Mouse (Mus musculus): ENCODE measurements around the gene Hadh. TPM values are rescaled to one million over a fixed set of nuclear protein-coding genes. Genes with fewer than 3 reads are reported as not detected.

Gene Hadh
- polyA plus RNA-seq, 1 experiment = 41.0 TPM

DNA sequence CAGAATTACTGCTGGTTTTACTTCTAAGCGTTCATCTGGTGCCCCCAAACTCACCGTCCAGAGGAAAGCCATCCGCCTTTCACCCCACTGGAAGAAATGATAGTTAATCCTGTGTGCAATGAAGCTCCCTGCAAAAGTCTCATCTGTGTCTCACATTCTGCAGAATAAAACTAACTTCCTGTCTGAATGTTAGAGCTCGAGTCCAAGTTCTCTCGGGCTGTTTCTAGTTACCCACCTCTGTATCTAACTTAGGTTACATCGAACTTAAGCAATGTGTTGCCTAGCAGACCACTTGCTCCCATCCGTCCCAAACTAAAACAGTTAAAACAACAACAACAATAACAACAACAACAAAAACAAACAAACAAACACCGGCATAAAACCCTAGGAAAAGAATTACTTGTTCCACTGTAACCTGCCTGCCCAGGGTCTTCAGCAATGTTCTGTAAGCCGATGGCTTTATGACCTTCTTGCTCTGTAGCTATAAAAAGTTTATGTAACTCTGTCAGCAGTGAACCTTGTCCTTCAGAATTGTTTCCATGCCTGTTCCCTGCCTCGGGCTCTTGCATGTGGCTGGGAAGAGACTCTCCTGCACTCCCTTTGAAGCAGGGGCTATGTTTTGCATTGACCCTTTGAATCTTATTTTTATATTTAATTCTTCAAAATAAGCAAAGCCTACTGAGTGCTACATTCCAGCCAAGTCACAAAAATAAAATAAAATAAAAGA is 636 bp upstream of the Hadh start:
- no peak for TF ChIP-seq CTCF (IDR thresholded peaks at IDR 0.05; ENCODE audit: low read depth, low read length)
- no peak for TF ChIP-seq POLR2A (IDR thresholded peaks at IDR 0.05; ENCODE audit: borderline replicate concordance, low read depth, low read length)
- Histone ChIP-seq H3K4me1 (ENCODE audit: control insufficient read depth, insufficient read depth, low read length) (peaks cover 13% of the 10 kb centered on the region), H3K27ac (ENCODE audit: insufficient read depth, low read depth, low read length) (no peak overlapping the region), H3K4me3 (ENCODE audit: insufficient read depth, low read length) (peak overlapping the region; percentile 61)

- Histone ChIP-seq H3K27ac (ENCODE audit: insufficient read depth, low read depth, low read length) (no peak overlapping the region), H3K4me1 (ENCODE audit: control insufficient read depth, insufficient read depth, low read length) (peaks cover 13% of the 10 kb centered on the region), H3K4me3 (ENCODE audit: insufficient read depth, low read length) (peak overlapping the region; percentile 91)
- no peak for TF ChIP-seq CTCF (IDR thresholded peaks at IDR 0.05; ENCODE audit: low read depth, low read length)
Measured at GRCm38 (mm10) chr3:131271157-131271556, 744 bp downstream of the Hadh start.

DNA sequence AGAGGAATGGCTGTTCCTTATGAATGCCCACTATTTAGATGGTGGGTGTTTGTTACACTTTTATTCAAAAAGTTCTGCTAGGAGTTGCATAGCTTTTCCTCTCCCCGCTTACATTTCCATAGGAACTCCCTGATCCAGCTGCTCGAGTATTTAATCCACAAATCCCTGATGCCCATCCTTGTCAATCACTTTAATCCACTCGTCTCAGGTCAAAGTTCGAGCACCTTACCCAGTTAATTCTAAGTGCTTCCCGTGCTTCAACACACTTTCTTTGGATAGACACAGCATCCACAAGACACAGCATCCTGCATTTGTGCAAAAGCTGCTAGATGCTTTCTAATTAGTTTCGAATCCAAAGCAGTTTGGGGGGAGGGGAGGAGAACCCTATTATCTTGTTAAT is 1.5 kb downstream of the Hadh start:
- TF ChIP-seq CTCF (IDR thresholded peaks at IDR 0.05; ENCODE audit: low read depth, low read length) (no peak), POLR2A (IDR thresholded peaks at IDR 0.05; ENCODE audit: borderline replicate concordance, low read depth, low read length) (no peak)
- H3K27ac ChIP-seq (ENCODE audit: insufficient read depth, low read depth, low read length) = no peak overlapping the region
- H3K4me1 ChIP-seq (ENCODE audit: control insufficient read depth, insufficient read depth, low read length) = peaks cover 13% of the 10 kb centered on the region
- H3K4me3 ChIP-seq (ENCODE audit: insufficient read depth, low read length) = no peak overlapping the region

DNA sequence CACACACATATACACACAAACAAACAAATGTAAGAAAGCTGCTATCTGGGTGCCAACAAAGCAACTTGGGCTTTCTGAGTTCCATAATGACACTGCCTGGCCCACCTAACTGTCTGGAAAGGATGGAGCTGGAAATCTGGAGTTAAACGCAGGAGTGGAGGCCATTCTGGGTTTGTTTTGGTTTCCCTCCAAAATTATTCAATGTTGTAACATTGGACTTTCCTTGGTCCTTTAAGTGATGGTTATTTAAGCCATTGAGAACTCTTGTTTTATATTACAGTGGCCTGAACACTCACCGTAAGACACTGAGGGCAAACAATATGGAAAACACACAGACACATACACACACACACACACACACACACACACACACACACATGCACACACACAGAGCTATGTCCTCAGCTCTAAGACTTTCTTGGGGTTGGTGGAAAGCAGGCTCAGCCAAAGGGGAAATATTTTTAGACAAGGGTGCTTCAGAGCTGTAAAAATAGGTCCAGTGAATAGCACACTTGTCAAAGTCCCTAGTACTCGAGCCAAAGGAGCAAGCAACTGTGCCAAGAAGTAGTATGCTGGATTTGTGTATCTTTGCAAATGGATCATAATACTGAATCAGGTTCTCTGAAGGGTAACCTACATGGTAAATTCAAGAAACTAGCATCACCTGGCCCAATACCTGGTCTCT is 5.4 kb downstream of the Hadh start:
- TF ChIP-seq CTCF (IDR thresholded peaks at IDR 0.05; ENCODE audit: low read depth, low read length) (no peak), POLR2A (IDR thresholded peaks at IDR 0.05; ENCODE audit: borderline replicate concordance, low read depth, low read length) (no peak)
- H3K27ac ChIP-seq (ENCODE audit: insufficient read depth, low read depth, low read length) = no peak overlapping the region
- H3K4me1 ChIP-seq (ENCODE audit: control insufficient read depth, insufficient read depth, low read length) = peaks cover 12% of the 10 kb centered on the region
- no peak overlapping the region for H3K4me3 ChIP-seq (ENCODE audit: insufficient read depth, low read length)

DNA sequence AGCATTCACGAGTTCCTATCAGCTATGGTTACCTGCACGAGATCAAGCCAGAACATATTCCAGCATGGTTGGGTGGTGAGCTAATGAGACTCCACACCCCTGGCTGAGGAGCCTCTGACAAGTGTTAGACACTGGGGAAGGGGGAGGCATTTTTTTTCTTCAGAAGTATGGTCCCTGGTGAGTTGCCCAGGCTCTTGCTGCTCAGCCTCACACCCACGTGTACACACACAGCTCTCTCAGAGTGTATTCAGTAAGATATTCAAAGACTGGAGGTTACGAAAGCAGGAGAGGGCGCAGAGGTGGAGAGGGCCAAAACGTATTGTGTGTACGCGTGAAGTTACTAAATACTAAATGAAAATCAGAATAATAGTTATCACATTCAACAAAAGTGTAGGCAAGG is 6.4 kb downstream of the Hadh start:
- Histone ChIP-seq H3K4me1 (ENCODE audit: control insufficient read depth, insufficient read depth, low read length) (peaks cover 6% of the 10 kb centered on the region; the same call in 1 of the 2 replicates), H3K4me3 (ENCODE audit: insufficient read depth, low read length) (no peak overlapping the region), H3K27ac (ENCODE audit: insufficient read depth, low read depth, low read length) (no peak overlapping the region)
- TF ChIP-seq POLR2A (IDR thresholded peaks at IDR 0.05; ENCODE audit: borderline replicate concordance, low read depth, low read length) = no peak
- TF ChIP-seq CTCF (IDR thresholded peaks at IDR 0.05; ENCODE audit: low read depth, low read length) = no peak

GRCm38 (mm10) chr3:131263766-131264486 is 8.0 kb downstream of the Hadh start:
- H3K4me3 ChIP-seq (ENCODE audit: insufficient read depth, low read length) = no peak overlapping the region
- no peak for TF ChIP-seq CTCF (IDR thresholded peaks at IDR 0.05; ENCODE audit: low read depth, low read length)
- no peak for TF ChIP-seq POLR2A (IDR thresholded peaks at IDR 0.05; ENCODE audit: borderline replicate concordance, low read depth, low read length)
- H3K27ac ChIP-seq (ENCODE audit: insufficient read depth, low read depth, low read length) = no peak overlapping the region
- 0 out of 2 replicates have a peak, but pooled peaks cover 2% of the 10 kb centered on the region for H3K4me1 ChIP-seq (ENCODE audit: control insufficient read depth, insufficient read depth, low read length)

DNA sequence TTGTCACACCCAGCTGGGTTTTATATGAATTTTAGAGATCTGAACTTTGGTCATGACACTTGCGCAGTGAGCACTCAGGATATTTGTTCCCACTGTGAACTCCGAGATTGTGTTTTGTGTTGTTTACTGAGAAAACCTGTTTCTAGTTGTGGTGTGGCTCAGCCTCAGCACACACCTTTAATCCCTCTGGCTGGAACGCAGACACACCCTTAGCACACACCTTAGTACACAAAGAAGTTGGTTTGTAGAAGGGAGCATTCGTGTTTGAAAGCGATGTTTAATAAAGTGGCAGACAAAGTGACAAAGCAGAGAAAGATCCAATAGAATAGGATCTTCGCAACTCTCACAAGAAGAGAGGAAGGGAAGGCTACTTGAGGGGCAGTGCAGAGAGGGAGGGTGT is 11.5 kb downstream of the Hadh start:
- H3K27ac ChIP-seq (ENCODE audit: insufficient read depth, low read depth, low read length) = no peak overlapping the region
- TF ChIP-seq CTCF (IDR thresholded peaks at IDR 0.05; ENCODE audit: low read depth, low read length) (no peak), POLR2A (IDR thresholded peaks at IDR 0.05; ENCODE audit: borderline replicate concordance, low read depth, low read length) (no peak)

DNA sequence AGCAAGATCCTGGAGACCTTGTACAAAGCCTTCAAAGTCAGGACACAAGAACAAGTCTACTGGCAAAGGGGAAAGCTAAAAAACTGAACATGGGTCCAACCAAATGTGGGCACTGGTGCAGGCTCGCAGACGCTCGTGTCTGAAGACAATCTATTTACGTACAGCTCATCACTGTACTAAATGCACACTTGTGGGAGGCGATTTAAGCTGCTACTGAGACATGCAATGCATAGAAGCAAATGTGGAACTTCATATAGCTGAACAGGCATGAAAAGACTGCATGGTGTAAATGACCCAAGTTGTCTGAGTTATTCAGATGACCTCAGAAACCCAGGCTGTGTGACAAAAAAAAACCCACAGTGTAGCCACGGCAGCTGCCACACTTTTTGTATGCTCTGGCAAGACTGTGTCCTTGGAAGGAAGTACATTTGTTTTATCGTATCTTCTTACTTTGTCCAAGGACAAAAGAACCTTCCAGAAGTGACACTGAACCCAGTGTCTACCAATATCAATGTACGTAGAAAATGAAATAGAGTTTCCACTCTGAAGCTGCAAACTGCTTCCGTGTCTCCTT is 12.4 kb downstream of the Hadh start:
- H3K4me1 ChIP-seq (ENCODE audit: control insufficient read depth, insufficient read depth, low read length) = no peaks in the 10 kb centered on the region
- no peak overlapping the region for H3K4me3 ChIP-seq (ENCODE audit: insufficient read depth, low read length)
- H3K27ac ChIP-seq (ENCODE audit: insufficient read depth, low read depth, low read length) = no peak overlapping the region
- TF ChIP-seq POLR2A (IDR thresholded peaks at IDR 0.05; ENCODE audit: borderline replicate concordance, low read depth, low read length) = no peak
- TF ChIP-seq CTCF (IDR thresholded peaks at IDR 0.05; ENCODE audit: low read depth, low read length) = no peak

More for the DNA sequence above, 11.5 kb downstream of the Hadh start:
- H3K4me3 ChIP-seq (ENCODE audit: insufficient read depth, low read length) = no peak overlapping the region
- no peaks in the 10 kb centered on the region for H3K4me1 ChIP-seq (ENCODE audit: control insufficient read depth, insufficient read depth, low read length)

GRCm38 (mm10) chr3:131258921-131259320 is 13.0 kb downstream of the Hadh start:
- no peak overlapping the region for H3K27ac ChIP-seq (ENCODE audit: insufficient read depth, low read depth, low read length)
- TF ChIP-seq CTCF (IDR thresholded peaks at IDR 0.05; ENCODE audit: low read depth, low read length) (no peak), POLR2A (IDR thresholded peaks at IDR 0.05; ENCODE audit: borderline replicate concordance, low read depth, low read length) (no peak)

More at GRCm38 (mm10) chr3:131258921-131259320, 13.0 kb downstream of the Hadh start:
- H3K4me3 ChIP-seq (ENCODE audit: insufficient read depth, low read length) = no peak overlapping the region
- H3K4me1 ChIP-seq (ENCODE audit: control insufficient read depth, insufficient read depth, low read length) = no peaks in the 10 kb centered on the region

All from bone marrow macrophage, adult 2 months (primary cell).